Mouse (Mus musculus): Measurements from ENCODE around the gene Lpcat1. TPM values are rescaled to one million over a fixed set of nuclear protein-coding genes. Genes with fewer than 3 reads are reported as not detected.

Lpcat1 gene
- total RNA-seq, 1 experiment, result 105 TPM

- DNase-seq (ENCODE audit: low read depth, low spot score), result no peak
- Histone ChIP-seq H3K4me1 (ENCODE audit: control insufficient read depth in 2 of 2, insufficient read depth in 2 of 2, low read length in 2 of 2, poor library complexity in 1 of 2) (no peaks in the 10 kb centered on the region), H3K4me3 (ENCODE audit: insufficient read depth in 1 of 2, low read depth in 1 of 2, low read length in 2 of 2, poor library complexity in 1 of 2, severe bottlenecking in 1 of 2) (no peak overlapping the region), H3K36me3 (ENCODE audit: control insufficient read depth, insufficient read depth, low read length, poor library complexity, severe bottlenecking) (peaks cover 35% of the 10 kb centered on the region), H3K27ac (ENCODE audit: insufficient read depth, low read depth, low read length, poor library complexity, severe bottlenecking) (no peak overlapping the region), H3K9ac (ENCODE audit: insufficient read depth, low read depth, low read length, poor library complexity, severe bottlenecking) (no peak overlapping the region), H3K9me3 (ENCODE audit: control insufficient read depth, insufficient read depth, low read depth, low read length) (no peaks in the 10 kb centered on the region)
- in situ Hi-C loops (cut with MboI; ENCODE audit: low sequenced_read_pairs in 2 of 2, unreplicated experiment in 2 of 2), result loop anchor here in 1 of 2 experiments (10.0 kb wide), 1 partner anchor 75 kb away; no protein-coding TSS in a partner anchor
- TF ChIP-seq ZC3H11A (IDR thresholded peaks at IDR 0.05; ENCODE audit: borderline replicate concordance, low read depth, low read length), result no peak
- no peak for TF ChIP-seq ZNF384 (IDR thresholded peaks at IDR 0.05; ENCODE audit: low read depth, low read length)
These were observed 33.1 kb downstream of the Lpcat1 start for GRCm38 (mm10) chr13:73499893-73500604.

GRCm38 (mm10) chr13:73502719-73503118 is 35.7 kb downstream of the Lpcat1 start:
- in situ Hi-C loops (cut with MboI; ENCODE audit: low sequenced_read_pairs in 2 of 2, unreplicated experiment in 2 of 2), result loop anchor here in 1 of 2 experiments (10.0 kb wide), 1 partner anchor 78 kb away; no protein-coding TSS in a partner anchor
- Histone ChIP-seq H3K9me3 (ENCODE audit: control insufficient read depth, insufficient read depth, low read depth, low read length) (no peaks in the 10 kb centered on the region), H3K27ac (ENCODE audit: insufficient read depth, low read depth, low read length, poor library complexity, severe bottlenecking) (no peak overlapping the region), H3K9ac (ENCODE audit: insufficient read depth, low read depth, low read length, poor library complexity, severe bottlenecking) (no peak overlapping the region), H3K36me3 (ENCODE audit: control insufficient read depth, insufficient read depth, low read length, poor library complexity, severe bottlenecking) (peaks cover 20% of the 10 kb centered on the region; the same call in 1 of the 2 replicates), H3K4me3 (ENCODE audit: insufficient read depth in 1 of 2, low read depth in 1 of 2, low read length in 2 of 2, poor library complexity in 1 of 2, severe bottlenecking in 1 of 2) (no peak overlapping the region), H3K4me1 (ENCODE audit: control insufficient read depth in 2 of 2, insufficient read depth in 2 of 2, low read length in 2 of 2, poor library complexity in 1 of 2) (no peaks in the 10 kb centered on the region)
- TF ChIP-seq MAFK (IDR thresholded peaks at IDR 0.05; ENCODE audit: insufficient read depth, low read depth, low read length) (no peak), ZNF384 (IDR thresholded peaks at IDR 0.05; ENCODE audit: low read depth, low read length) (peak; percentile 96), ZC3H11A (IDR thresholded peaks at IDR 0.05; ENCODE audit: borderline replicate concordance, low read depth, low read length) (no peak)
- peak; percentile 26 for DNase-seq (ENCODE audit: low read depth, low spot score)

GRCm38 (mm10) chr13:73505686-73506467 is 38.9 kb downstream of the Lpcat1 start:
- H3K36me3 ChIP-seq (ENCODE audit: control insufficient read depth, insufficient read depth, low read length, poor library complexity, severe bottlenecking), result peaks cover 16% of the 10 kb centered on the region; the same call in 1 of the 2 replicates
- no peak overlapping the region for H3K4me3 ChIP-seq (ENCODE audit: insufficient read depth in 1 of 2, low read depth in 1 of 2, low read length in 2 of 2, poor library complexity in 1 of 2, severe bottlenecking in 1 of 2)
- no peaks in the 10 kb centered on the region for H3K9me3 ChIP-seq (ENCODE audit: control insufficient read depth, insufficient read depth, low read depth, low read length)
- H3K4me1 ChIP-seq (ENCODE audit: control insufficient read depth in 2 of 2, insufficient read depth in 2 of 2, low read length in 2 of 2, poor library complexity in 1 of 2), result no peaks in the 10 kb centered on the region
- peak; percentile 83 for DNase-seq (ENCODE audit: low read depth, low spot score)
- no peak for TF ChIP-seq HCFC1 (IDR thresholded peaks at IDR 0.05; ENCODE audit: borderline replicate concordance, insufficient read depth, low read length)
- TF ChIP-seq CHD2 (IDR thresholded peaks at IDR 0.05; ENCODE audit: low read depth, low read length), result no peak
- TF ChIP-seq ZC3H11A (IDR thresholded peaks at IDR 0.05; ENCODE audit: borderline replicate concordance, low read depth, low read length), result peak; percentile 58; the same call in 1 of the 2 replicates
- no peak for TF ChIP-seq ZNF384 (IDR thresholded peaks at IDR 0.05; ENCODE audit: low read depth, low read length)
- no peak overlapping the region for H3K27ac ChIP-seq (ENCODE audit: insufficient read depth, low read depth, low read length, poor library complexity, severe bottlenecking)
- in situ Hi-C loops (cut with MboI; ENCODE audit: low sequenced_read_pairs in 2 of 2, unreplicated experiment in 2 of 2), result loop anchor here in 1 of 2 experiments (10.0 kb wide), 1 partner anchor 81 kb away; no protein-coding TSS in a partner anchor
- H3K9ac ChIP-seq (ENCODE audit: insufficient read depth, low read depth, low read length, poor library complexity, severe bottlenecking), result no peak overlapping the region

DNA sequence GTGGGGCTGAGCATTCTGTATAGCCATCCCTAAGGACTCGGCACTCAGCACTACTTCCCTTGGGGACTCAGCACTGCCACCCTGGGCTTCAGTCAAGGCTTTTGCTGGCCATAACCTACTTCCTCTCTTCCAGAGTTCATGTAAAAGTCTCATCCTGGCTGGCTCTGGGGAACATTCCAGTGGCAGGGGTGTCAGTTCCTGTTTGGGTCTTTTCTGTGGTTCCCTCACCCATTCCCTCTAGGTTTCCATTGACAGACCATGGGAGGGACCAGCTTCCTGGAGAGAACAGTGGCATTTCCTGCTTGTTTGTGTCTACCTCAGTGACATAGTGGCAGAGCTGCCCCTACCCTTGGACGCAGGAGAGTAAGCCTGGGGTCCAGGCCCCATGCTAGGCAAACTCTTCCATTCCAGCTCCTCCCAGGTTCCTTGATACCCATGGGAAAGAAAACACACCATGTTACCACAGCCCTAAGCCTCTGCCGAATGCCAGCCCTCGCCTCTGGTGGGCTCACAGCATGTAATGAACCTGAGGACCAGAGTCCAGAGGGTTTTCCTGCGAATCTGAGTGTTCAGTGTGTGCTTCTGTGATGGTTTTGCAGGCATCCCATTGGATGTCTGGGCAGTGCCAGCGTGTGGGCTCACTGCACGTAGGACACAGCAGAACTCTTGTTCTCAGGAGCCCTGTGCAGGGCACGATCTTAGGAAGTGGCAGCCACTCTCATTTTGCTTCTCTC is 42.0 kb downstream of the Lpcat1 start:
- Histone ChIP-seq H3K4me3 (ENCODE audit: insufficient read depth in 1 of 2, low read depth in 1 of 2, low read length in 2 of 2, poor library complexity in 1 of 2, severe bottlenecking in 1 of 2) (no peak overlapping the region), H3K27ac (ENCODE audit: insufficient read depth, low read depth, low read length, poor library complexity, severe bottlenecking) (no peak overlapping the region), H3K9ac (ENCODE audit: insufficient read depth, low read depth, low read length, poor library complexity, severe bottlenecking) (no peak overlapping the region), H3K4me1 (ENCODE audit: control insufficient read depth in 2 of 2, insufficient read depth in 2 of 2, low read length in 2 of 2, poor library complexity in 1 of 2) (no peaks in the 10 kb centered on the region), H3K36me3 (ENCODE audit: control insufficient read depth, insufficient read depth, low read length, poor library complexity, severe bottlenecking) (peaks cover 27% of the 10 kb centered on the region), H3K9me3 (ENCODE audit: control insufficient read depth, insufficient read depth, low read depth, low read length) (no peaks in the 10 kb centered on the region)
- in situ Hi-C loops (cut with MboI; ENCODE audit: low sequenced_read_pairs in 2 of 2, unreplicated experiment in 2 of 2), result loop anchor here in 1 of 2 experiments (10.0 kb wide), 1 partner anchor 84 kb away; no protein-coding TSS in a partner anchor
- no peak for TF ChIP-seq HCFC1 (IDR thresholded peaks at IDR 0.05; ENCODE audit: borderline replicate concordance, insufficient read depth, low read length)
- no peak for TF ChIP-seq MAFK (IDR thresholded peaks at IDR 0.05; ENCODE audit: insufficient read depth, low read depth, low read length)
- TF ChIP-seq ZNF384 (IDR thresholded peaks at IDR 0.05; ENCODE audit: low read depth, low read length), result no peak
- TF ChIP-seq ZC3H11A (IDR thresholded peaks at IDR 0.05; ENCODE audit: borderline replicate concordance, low read depth, low read length), result no peak
- TF ChIP-seq CHD2 (IDR thresholded peaks at IDR 0.05; ENCODE audit: low read depth, low read length), result no peak
- DNase-seq (ENCODE audit: low read depth, low spot score), result no peak

All from ES-E14 (cell line).